Mouse (Mus musculus) skeletal muscle tissue, adult 2 months (tissue): Measurements from ENCODE around the gene Kcnc2.
A peak's percentile ranks its signal among the peaks of the same experiment; 100 is the strongest.

ENCODE experiments used
- DNase-seq: peaks from one replicate; pipeline ENCODE4 v3.0.0-alpha.2; 2012; ENCODE audit warnings: low read depth, low spot score

Kcnc2 gene

DNA sequence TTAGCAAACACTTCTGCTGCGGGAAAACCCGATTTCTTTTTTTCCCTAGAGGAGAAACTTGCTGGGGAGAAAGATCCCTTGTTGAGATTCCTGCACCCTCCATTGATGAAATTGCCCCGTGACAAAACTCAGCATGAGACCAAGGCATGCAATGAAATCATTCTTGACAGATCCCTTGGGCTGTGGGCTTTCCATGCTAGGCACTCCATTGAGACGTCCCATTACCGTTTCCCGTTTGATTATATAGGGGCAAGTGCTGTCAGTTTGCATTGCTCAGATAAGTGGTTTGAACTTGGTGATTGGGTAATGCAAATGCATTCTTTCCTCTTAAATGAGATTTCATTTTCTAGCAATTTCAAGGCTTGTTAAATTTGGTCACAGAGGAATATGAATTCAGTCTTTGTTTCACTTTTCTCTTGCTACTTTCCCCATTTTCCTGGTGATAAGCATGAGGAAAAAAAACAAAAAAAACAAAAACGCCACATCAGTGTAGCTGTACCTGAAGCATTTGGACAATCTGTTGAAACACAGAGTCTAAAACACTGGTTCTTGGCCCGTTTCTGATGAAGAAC lies 123.6 kb downstream of the Kcnc2 start:
- no peak for DNase-seq

DNA sequence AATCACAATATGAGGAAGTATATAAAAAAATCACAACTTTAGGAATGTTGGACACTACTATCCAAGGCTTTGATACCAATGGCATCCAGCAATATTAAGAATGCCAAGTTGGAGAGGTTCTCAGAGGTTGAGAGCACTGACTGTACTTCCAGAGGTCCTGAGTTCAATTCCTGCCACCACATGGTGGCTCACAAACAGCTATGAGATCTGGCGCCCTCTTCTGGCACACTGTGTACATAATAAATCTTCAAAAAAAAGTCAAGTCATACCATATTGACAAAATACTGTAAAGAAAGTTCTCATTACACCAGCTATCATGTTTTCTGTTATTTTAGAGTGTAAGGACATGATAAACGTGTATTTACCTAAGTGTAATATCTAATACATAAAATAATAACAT lies 126.3 kb downstream of the Kcnc2 start:
- no peak for DNase-seq

DNA sequence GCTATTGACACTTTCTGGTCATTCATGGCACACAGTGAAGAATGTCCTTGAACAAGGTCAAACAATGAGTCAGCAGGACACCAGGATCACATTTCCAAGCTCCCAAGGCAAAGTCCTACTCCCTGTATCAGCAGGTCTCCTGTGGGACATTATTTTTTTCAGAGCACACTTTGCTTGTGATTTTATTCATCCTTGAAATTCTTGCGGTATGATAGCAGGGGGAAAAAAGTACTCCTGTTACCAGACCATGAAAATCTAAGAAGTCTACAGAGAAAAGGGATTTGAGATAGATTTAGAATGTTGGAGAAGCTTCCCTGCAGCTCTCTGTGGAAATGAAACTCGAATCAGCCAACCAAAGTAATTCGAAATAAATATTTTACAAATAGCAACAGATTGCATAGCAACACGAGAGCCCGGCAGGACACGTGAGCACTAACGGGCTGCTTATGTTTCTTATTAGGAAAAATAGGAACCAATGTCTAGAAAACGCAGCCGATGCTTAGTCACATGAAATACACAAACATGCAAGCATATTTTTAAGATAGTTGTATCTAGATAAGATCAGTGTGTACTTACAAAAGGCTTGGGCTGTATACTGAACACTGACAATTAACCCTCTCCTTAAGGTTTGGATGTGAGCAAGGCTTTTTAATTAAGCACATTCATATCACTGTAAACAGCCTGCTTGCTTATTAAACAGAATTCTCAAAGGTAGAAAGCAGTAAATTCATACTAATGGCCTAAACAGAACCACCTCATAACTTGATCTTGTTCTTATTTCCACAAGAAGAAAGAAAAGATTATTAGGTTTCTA lies 129.9 kb downstream of the Kcnc2 start:
- peak; percentile 12 for DNase-seq

DNA sequence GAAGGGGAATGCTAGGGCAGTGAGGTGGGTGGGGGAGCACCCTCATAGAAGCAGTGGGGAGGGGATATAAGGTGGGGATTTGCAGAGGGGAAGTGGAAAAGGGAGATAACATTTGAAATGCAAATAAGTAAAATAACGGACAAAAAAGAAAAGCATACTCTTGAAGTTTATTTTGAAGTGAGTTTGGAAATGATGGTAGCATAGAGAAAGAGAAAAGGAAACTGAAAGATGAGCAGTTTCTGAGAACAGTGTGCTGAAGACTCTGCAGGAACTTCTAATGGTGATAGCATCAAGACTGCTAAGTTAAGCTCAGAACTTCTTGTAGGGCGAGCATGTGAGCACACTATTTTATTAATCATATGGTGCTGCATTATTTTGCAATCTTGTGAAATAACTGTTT lies 138.6 kb downstream of the Kcnc2 start:
- no peak for DNase-seq

DNA sequence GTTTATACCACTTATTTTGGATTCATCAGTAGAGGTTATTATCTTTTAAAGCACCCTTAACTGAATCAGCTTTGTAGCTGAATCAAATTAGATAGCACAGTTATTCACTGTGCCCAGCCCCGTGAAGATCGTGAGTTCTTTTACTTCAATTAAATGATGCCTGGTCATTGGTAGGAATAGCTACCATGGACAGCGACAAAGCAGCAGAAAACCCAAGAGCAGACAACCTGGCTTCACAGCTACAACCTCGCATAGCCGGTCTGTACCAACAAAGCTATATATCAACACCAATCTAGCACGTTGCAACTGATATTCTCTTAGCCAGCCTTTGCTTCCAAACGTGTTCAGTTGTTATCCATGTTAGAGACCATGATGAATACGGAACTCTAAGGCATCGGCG lies 152.4 kb downstream of the Kcnc2 start:
- DNase-seq = no peak

DNA sequence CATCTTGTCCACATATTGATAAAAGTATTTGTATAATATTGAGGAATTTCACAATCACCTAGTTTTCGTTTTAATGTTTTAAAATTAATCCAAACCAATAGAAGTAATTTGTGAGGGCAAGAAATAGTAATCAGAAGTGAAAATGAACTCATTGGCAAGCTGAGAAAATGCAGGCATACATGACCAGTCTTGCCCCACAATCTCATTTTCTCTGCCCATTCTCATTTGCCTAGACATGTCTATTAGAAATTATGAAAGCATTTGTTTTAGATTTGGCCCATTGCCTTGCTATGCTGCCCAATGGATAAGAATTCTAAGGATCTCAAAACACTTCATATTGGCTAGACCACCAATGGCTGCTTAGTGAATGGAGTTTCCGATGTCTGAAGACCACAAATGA lies 166.0 kb downstream of the Kcnc2 start:
- DNase-seq = no peak

DNA sequence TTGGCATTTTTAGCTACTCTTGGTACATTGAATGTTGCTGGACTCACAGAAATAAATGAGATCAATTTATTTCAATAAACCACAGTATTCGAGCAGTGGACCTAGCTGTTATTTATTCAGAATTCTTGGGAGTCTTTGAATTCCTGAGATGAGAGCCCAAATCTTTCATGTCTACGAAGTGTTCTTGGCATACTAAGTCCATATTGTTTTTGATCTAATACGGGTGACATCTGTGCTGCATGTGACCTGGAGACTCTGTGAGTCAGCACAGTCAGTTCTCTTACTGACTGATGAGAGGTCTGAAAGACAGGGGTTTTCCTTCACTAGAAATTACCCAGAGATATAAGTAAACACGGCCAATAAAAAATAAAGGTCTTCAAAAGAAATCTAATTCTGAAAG lies 173.7 kb downstream of the Kcnc2 start:
- no peak for DNase-seq

DNA sequence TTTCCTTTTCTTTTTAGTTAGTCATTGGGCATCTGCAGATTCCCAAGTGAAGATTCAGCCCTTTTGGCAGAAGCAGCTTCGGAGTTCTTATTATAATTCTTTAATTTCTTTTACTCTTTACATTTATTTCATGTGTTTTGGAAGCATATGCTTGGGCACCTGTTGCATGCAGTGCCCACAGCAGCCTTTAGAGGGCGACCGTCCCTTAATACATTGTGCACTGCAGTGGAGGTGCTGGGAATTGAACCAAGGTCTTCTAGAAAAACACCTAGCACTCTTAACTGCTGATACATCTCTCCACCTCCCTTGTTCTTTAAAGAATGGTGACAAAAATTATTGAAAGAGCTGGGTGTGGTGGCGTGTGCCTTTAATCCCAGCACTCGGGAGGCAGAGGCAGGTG lies 180.0 kb downstream of the Kcnc2 start:
- DNase-seq = no peak

DNA sequence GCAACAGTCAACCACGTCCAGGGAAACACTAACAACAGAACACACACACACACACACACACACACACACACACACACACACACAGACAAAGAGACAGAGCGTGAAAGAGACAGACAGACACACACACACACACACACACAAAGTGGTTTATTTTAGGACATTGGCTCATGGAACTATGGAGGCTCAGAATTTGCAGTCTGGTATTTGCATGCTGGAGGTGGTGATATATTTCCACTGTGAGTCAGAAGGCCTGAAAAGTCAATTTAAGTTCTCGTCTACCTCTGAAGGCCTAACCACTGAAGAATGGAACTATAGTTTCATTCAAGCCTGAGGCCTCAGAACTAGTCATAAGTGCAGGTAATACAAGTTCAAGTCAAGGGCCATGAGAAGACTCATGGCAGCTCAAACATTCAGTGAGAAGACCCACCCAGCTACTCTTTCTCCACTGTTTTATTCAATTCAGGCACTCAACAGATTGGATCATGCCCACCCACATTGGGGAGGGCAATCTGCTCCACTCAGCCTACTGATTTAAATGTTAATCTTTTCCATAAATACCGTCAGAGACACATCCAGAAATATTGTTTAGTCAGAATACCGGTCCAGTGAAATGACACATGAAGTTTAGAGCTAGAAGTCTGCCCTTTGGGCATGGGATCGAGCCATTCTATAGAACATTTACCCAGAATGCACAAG lies 197.9 kb downstream of the Kcnc2 start:
- DNase-seq = no peak

DNA sequence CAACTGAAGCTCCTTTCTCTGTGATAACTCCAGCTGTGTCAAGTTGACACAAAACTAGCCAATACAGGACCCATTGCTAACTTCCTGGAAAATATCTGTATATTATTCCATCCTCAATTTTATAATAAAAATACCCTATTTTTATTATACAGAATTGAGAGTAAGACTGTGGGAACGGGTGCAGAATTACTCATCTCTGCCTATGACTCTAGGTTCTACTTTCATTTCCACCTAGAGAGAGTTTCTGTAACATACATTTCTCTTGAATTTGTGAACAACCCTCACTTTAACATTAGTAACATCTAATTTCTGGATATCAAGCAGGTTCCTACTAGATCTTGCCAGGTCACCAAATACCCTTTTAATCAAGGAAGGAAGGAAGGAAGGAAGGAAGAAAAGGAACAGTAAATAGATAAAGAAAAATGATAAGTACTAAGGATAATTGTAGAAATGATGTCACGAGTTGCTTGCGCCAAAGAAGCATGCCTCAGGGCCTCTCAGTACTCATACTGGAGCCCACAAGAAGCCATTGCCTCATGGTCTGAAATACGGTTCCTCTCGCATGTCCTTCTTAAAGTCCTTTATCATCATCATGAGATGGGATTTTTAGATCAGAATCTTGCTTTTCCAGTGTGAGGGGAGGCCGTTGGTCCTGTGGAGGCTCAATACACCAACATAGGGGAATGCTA lies 203.3 kb downstream of the Kcnc2 start:
- DNase-seq = no peak

DNA sequence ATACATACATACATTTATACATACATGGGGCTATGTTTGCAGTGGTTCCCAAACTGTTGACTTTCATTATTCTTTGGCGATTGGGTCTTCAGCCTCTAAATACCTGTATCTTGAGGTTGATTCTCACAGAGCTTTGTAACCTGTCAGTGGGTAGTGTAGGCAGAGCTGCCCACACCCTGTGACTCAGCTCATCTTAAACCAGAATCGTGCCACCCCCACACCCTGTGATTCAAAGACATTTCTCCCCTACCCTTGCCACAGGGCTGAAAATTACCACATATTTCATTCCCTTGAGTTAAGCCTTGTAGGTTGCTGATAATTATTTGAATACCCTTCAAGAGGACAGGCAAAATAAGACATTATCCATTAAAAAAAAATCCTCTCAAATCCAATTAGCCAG lies 210.5 kb downstream of the Kcnc2 start:
- no peak for DNase-seq

DNA sequence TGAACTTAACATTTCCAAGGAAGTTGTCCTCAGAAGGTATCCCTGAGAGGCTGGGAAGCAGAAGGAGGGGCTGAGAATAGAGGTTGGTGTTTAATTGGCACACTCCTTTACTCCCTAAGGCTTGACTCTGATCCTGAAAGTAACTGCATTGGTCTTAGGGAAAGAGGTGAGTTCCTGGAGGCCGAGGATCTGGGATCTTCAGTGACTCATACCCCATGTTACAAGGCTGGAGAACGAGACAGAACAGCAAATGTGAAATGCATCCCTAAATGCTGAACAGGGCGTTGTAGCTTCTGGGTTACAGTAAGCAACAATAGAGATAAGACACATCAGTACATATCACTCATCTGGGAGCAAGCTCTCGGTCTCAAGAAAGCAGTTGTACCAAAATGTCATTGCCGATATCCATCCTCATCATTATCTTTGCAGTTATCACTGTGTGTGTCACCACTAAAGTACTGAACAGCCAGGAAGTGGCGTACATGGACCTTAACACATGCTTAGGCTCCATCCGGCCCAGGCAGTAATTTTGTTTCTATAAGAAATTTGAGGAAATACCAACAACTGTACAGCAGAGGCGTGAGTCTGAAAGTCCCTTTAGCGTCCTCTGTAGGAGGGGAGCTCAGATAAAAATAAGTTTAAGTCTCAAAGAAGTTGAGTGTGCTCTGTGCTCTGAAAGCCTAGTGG lies 211.1 kb downstream of the Kcnc2 start:
- DNase-seq = no peak

DNA sequence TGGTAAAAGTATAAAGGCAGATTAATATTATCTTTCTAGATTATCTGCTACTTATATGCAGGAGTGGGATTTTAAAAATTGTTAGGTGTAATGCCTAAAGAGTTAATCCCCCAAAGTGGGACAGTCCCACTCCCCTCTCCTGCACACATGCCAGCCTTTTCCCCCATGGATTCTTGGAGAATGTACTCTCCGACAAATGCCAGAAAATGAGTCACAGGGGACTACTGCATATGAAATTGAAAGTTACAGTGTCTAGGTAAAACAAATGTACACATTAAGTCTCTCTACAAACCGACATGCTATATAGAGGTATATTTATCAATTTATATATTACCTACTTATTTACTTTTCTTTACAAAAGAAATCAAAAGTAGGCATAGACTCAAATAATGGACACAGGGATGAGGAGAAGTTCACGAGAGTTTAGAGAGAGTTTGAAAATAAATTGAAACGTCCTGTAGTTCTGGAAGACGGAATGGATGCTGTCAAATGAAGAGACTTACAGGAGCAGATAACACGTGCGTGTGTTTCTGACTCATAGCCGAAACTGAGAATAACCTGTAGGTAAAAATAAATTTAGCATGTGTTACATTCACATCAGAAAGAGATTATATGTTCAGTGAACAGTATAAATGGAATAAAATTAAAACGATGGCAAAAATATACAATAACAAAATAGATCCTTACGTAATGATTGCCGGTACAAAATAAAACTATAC lies 213.6 kb downstream of the Kcnc2 start:
- DNase-seq = no peak

DNA sequence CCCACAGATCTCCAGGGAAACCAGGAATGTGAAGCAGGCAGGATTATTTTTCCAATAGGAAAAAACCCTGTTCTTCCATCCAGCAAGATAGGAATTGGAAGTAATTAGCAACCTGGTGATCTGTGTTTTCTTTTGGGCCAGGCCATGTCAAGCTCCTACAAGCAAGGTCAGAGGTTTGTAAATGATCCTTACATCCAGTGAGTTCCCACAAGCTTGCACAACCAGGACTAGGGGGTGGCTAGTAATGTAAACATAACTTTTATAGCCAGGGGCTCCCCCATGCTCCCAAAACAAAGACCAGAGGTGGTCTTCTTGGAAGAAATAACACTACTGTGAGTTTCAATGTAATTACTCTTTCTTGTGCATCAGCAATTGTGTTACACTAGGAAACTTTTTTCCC lies 214.9 kb downstream of the Kcnc2 start:
- DNase-seq = no peak

DNA sequence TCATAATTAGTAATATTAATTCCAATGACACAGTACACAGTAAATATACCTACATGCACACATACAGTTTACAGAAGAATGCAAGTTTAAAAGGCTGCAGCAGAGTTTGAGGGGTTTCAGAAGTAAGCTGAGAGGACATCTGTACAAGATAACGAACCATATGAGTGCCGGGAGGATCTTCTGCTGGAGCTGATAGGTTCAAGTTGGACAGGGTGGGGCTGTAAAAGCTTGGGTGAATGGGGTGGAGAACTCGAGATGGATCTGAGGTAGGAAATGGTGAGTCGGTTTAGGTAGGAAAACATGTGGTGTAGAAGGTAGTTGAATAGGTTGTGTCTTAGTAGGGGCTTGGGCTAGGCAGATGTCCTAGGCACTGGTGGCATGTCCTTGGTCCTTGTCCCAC lies 217.8 kb downstream of the Kcnc2 start:
- no peak for DNase-seq
